Mouse (Mus musculus) induced T-regulatory cell, adult 2 months (primary cell): Measurements from ENCODE around the gene St8sia1.

ENCODE experiments used
- DNase-seq: peaks from one replicate; pipeline ENCODE4 v3.0.0-alpha.2; 2012; ENCODE audit warnings: low read depth

The St8sia1 gene

GRCm38 (mm10) chr6:142944470-142944869, 19.8 kb downstream of the St8sia1 start:
- DNase-seq = peak; percentile 31

- no peak for DNase-seq
Observed at GRCm38 (mm10) chr6:142943419-142943818, 20.8 kb downstream of the St8sia1 start.

GRCm38 (mm10) chr6:142941596-142942381, 22.5 kb downstream of the St8sia1 start:
- DNase-seq = peak; percentile 42

- no peak for DNase-seq
Observed at GRCm38 (mm10) chr6:142941078-142941477, 23.2 kb downstream of the St8sia1 start.

- DNase-seq = no peak
Observed at GRCm38 (mm10) chr6:142938549-142939345, 25.5 kb downstream of the St8sia1 start.

- no peak for DNase-seq
Observed at GRCm38 (mm10) chr6:142938074-142938473, 26.2 kb downstream of the St8sia1 start.

GRCm38 (mm10) chr6:142932582-142932981, 31.7 kb downstream of the St8sia1 start:
- DNase-seq = no peak

GRCm38 (mm10) chr6:142932144-142932543, 32.1 kb downstream of the St8sia1 start:
- DNase-seq = peak; percentile 54

GRCm38 (mm10) chr6:142928551-142929309, 35.5 kb downstream of the St8sia1 start:
- DNase-seq = no peak

- DNase-seq = no peak
Observed at GRCm38 (mm10) chr6:142926901-142927605, 37.2 kb downstream of the St8sia1 start.

GRCm38 (mm10) chr6:142925921-142926320, 38.3 kb downstream of the St8sia1 start:
- DNase-seq = no peak

- DNase-seq = no peak
Observed at GRCm38 (mm10) chr6:142925374-142925773, 38.9 kb downstream of the St8sia1 start.

- DNase-seq = no peak
Observed at GRCm38 (mm10) chr6:142920901-142921300, 43.4 kb downstream of the St8sia1 start.

GRCm38 (mm10) chr6:142918691-142919090, 45.6 kb downstream of the St8sia1 start:
- no peak for DNase-seq

GRCm38 (mm10) chr6:142917471-142917901, 46.8 kb downstream of the St8sia1 start:
- DNase-seq = peak; percentile 87

- DNase-seq = peak; percentile 69
Observed at GRCm38 (mm10) chr6:142916271-142916941, 47.8 kb downstream of the St8sia1 start.

GRCm38 (mm10) chr6:142915464-142915863, 48.8 kb downstream of the St8sia1 start:
- DNase-seq = peak; percentile 74

- peak; percentile 27 for DNase-seq
Observed at GRCm38 (mm10) chr6:142914676-142915075, 49.6 kb downstream of the St8sia1 start.

- DNase-seq = no peak
Observed at GRCm38 (mm10) chr6:142911263-142911662, 53.0 kb downstream of the St8sia1 start.

- no peak for DNase-seq
Observed at GRCm38 (mm10) chr6:142910721-142911120, 53.5 kb downstream of the St8sia1 start.

- no peak for DNase-seq
Observed at GRCm38 (mm10) chr6:142909771-142910105, 54.5 kb downstream of the St8sia1 start.
